Mouse (Mus musculus) lung, postnatal 25 days (tissue): Measurements from ENCODE around the gene Mus81.
A peak's percentile ranks its signal among the peaks of the same experiment; 100 is the strongest.
"Not testable (repeated sequence)": the region's sequence is repeated elsewhere in the genome, so short reads cannot be mapped to it uniquely, and the experiment has no call there.

Experiments used
- DNase-seq: peaks from one replicate; pipeline ENCODE4 v3.0.0; 2022; ENCODE audit warnings: low spot score

Gene Mus81

GRCm38 (mm10) chr19:5487768-5488550 is at the start of gene Mus81:
Gene Mus81, minus strand, starts transcription at chr19:5488402.
- DNase-seq = peak; percentile 98

- no peak for DNase-seq
Observed at GRCm38 (mm10) chr19:5532520-5532919, 44.3 kb upstream of the Mus81 start.

GRCm38 (mm10) chr19:5530138-5530524 is 41.9 kb upstream of the Mus81 start:
- no peak for DNase-seq

GRCm38 (mm10) chr19:5529325-5530137 is 41.3 kb upstream of the Mus81 start:
- peak; percentile 98 for DNase-seq

GRCm38 (mm10) chr19:5525204-5525603 is 37.0 kb upstream of the Mus81 start:
- no peak for DNase-seq

GRCm38 (mm10) chr19:5518721-5519120 is 30.5 kb upstream of the Mus81 start:
- no peak for DNase-seq

GRCm38 (mm10) chr19:5516906-5517505 is 28.8 kb upstream of the Mus81 start:
- DNase-seq = no peak

- DNase-seq = no peak
Observed at GRCm38 (mm10) chr19:5515840-5516777, 27.9 kb upstream of the Mus81 start.

- no peak for DNase-seq
Observed at GRCm38 (mm10) chr19:5513005-5513349, 24.8 kb upstream of the Mus81 start.

- DNase-seq = no peak
Observed at GRCm38 (mm10) chr19:5512091-5513004, 24.1 kb upstream of the Mus81 start.

- no peak for DNase-seq
Observed at GRCm38 (mm10) chr19:5511074-5511632, 23.0 kb upstream of the Mus81 start.

- peak; percentile 99 for DNase-seq
Observed at GRCm38 (mm10) chr19:5510031-5511026, 22.1 kb upstream of the Mus81 start, which contains the start of gene Snx32. Gene Snx32, minus strand, starts transcription at chr19:5510538.

GRCm38 (mm10) chr19:5503687-5504086 is 15.5 kb upstream of the Mus81 start, which contains the start of gene 1700020D05Rik:
Gene 1700020D05Rik, minus strand, starts transcription at chr19:5503787.
- no peak for DNase-seq

- no peak for DNase-seq
Observed at GRCm38 (mm10) chr19:5500330-5500875, 12.2 kb upstream of the Mus81 start.

- DNase-seq = no peak
Observed at GRCm38 (mm10) chr19:5496052-5496370, 7.8 kb upstream of the Mus81 start.

GRCm38 (mm10) chr19:5495353-5496051 is 7.3 kb upstream of the Mus81 start:
- DNase-seq = no peak

- DNase-seq = no peak
Observed at GRCm38 (mm10) chr19:5494314-5494713, 6.1 kb upstream of the Mus81 start.

- not testable (repeated sequence) for DNase-seq
Observed at GRCm38 (mm10) chr19:5493301-5493721, 5.1 kb upstream of the Mus81 start.
